Mouse (Mus musculus): ENCODE measurements around the gene Mcm10.

DNA sequence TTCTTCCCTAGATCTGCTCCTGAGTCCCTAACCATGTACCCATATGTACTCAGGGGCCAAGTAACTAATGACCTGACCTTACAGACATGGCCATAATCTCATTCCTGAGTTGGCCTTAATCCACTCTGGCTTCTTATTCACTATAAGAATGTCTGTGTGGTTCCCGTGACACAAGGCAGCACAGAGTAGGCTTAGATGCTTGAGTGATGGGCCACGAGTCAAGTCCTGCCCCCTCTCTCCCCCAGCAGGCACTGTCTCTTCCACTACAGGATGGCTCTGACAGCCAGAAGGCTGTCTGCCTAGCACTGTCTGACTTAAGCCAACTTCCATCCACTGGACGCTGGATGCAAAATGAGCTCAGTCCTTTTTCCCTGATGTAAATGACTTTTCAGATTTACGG, 47.4 kb upstream of the Mcm10 start:
- TF ChIP-seq CTCF (IDR thresholded peaks at IDR 0.05; ENCODE audit: low read depth) (no peak), EP300 (IDR thresholded peaks at IDR 0.05; ENCODE audit: low read depth) (no peak)
